Mouse (Mus musculus) CD8-positive naive resting alpha-beta T cell, adult 57 days (primary cell): ENCODE data around the gene Trim63. TPM values are rescaled to one million over a fixed set of nuclear protein-coding genes. Genes with fewer than 3 reads are reported as not detected.

ENCODE experiments used
- total RNA-seq: library from RNA; stranded (reverse); gene quantifications from one replicate; pipeline ENCODE4 v1.2.4, GENCODE M21; 2023

Trim63 gene
- total RNA-seq, result not detected

GRCm38 (mm10) chr4:134314876-134315275 is at the start of gene Trim63:
Trim63 (plus strand) TSS chr4:134315120.

GRCm38 (mm10) chr4:134287575-134288025 is 27.3 kb upstream of the Trim63 start, which contains the start of gene Pdik1l:
Pdik1l (minus strand) TSS chr4:134287895.

DNA sequence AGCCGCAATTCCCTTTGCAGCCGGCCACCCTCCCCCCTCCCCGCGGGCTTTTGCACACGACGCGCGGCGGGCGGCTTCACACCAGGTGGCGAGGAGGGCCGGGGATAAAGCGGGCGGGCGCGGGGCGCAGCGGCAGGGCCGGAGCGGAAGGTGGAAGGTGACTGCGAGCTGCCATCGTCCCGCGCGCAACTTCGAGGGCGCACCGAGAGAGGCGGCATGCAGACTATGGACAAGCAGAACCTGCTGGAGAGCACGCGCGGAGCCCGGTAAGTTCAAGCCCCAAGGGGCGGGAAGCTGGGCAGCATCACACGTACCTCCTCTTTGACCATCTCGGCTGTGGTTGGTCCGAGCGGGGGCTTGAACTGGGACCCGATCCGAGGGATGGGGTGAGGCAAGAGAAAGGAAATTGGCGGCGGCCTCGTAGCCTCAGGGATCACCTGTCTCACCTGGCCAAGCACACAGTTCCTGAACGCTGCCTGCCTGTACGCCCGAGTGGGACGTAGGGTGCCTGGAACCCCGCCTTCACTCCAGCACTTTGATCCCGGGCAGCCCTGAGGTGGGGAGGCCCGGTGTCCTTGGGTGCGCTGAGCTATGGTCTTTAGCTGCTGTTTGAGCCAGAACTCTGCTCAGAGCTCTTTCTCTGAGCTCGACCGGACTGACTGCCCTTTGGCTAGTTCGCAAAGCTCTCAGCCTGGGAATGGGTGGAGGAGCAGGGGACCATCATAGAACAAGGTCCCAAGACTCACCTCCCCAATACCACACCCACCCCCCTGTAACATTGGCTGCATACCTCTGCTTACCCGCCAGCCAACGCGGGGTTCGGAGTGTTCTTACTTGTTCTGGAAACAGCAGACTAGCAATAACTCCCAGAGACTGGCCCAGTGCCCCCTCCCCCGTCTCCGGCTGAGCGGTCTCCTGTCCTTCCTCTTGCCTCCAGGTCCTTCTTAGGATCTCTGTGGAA is 28.4 kb downstream of the Trim63 start, which contains the start of gene Slc30a2:
Gene Slc30a2, plus strand, starts transcription at position 111 of the 961 bp plus-strand sequence.

Other genes with a start within 250 kb of the Trim63 start
- gene Cd52, start 220.0 kb upstream of the Trim63 start, total RNA-seq, result 1,033 TPM
- gene Ubxn11, start 212.6 kb upstream of the Trim63 start, total RNA-seq, result 269 TPM
- 449 TPM for gene Sh3bgrl3, start 186.3 kb upstream of the Trim63 start, total RNA-seq
- 26.5 TPM for gene Cep85, start 128.0 kb upstream of the Trim63 start, total RNA-seq
- gene Gm7534, start 112.1 kb upstream of the Trim63 start, total RNA-seq, result not detected
- not detected for gene Catsper4, start 87.7 kb upstream of the Trim63 start, total RNA-seq
- 0.21 TPM for gene Cnksr1, start 76.7 kb upstream of the Trim63 start, total RNA-seq
- not detected for gene E130218I03Rik, start 71.5 kb upstream of the Trim63 start, total RNA-seq
- gene Zfp593, start 69.5 kb upstream of the Trim63 start, total RNA-seq, result 26.3 TPM
- not detected for gene Gm30191, start 68.2 kb upstream of the Trim63 start, total RNA-seq
- gene Grrp1, start 61.0 kb upstream of the Trim63 start, total RNA-seq, result not detected
- gene Pdik1l, start 27.2 kb upstream of the Trim63 start, total RNA-seq, result 10.2 TPM
- gene Slc30a2, start 28.1 kb downstream of the Trim63 start, total RNA-seq, result not detected
- gene Extl1, start 68.7 kb downstream of the Trim63 start, total RNA-seq, result 0.55 TPM
- 1.5 TPM for gene Pafah2, start 81.2 kb downstream of the Trim63 start, total RNA-seq
- 17.1 TPM for gene Stmn1, start 153.2 kb downstream of the Trim63 start, total RNA-seq
- 32.2 TPM for gene Paqr7, start 181.6 kb downstream of the Trim63 start, total RNA-seq
- gene Aunip, start 195.9 kb downstream of the Trim63 start, total RNA-seq, result not detected
- 50.8 TPM for gene Mtfr1l, start 220.3 kb downstream of the Trim63 start, total RNA-seq
- gene Selenon, start 237.0 kb downstream of the Trim63 start, total RNA-seq, result 0.70 TPM